Mouse (Mus musculus): ENCODE data around the gene Layn.

The Layn gene

GRCm38 (mm10) chr9:51076979-51077315, at the start of gene Layn:
Gene Layn (minus strand): TSS chr9:51077094.
- DNase-seq, result peak; percentile 96

- DNase-seq, result no peak
These were observed 37.9 kb upstream of the Layn start for GRCm38 (mm10) chr9:51114767-51115166.

GRCm38 (mm10) chr9:51105751-51106150, 28.9 kb upstream of the Layn start:
- DNase-seq, result no peak

GRCm38 (mm10) chr9:51103808-51104514, 27.1 kb upstream of the Layn start:
- DNase-seq, result peak; percentile 52

GRCm38 (mm10) chr9:51102963-51103807, 26.3 kb upstream of the Layn start:
- peak; percentile 58 for DNase-seq

GRCm38 (mm10) chr9:51101756-51102425, 25.0 kb upstream of the Layn start, which contains the start of gene 4833427G06Rik:
Gene 4833427G06Rik (minus strand): TSS chr9:51102078.
- DNase-seq, result peak; percentile 59

- peak; percentile 4 for DNase-seq
These were observed 19.4 kb upstream of the Layn start for GRCm38 (mm10) chr9:51096306-51096705.

GRCm38 (mm10) chr9:51093697-51094096, 16.8 kb upstream of the Layn start:
- DNase-seq, result no peak

- no peak for DNase-seq
These were observed 4.7 kb upstream of the Layn start for GRCm38 (mm10) chr9:51081614-51082013.

- DNase-seq, result peak; percentile 28
These were observed 455 bp downstream of the Layn start for GRCm38 (mm10) chr9:51076300-51076978.

- peak; percentile 47 for DNase-seq
These were observed 1.1 kb downstream of the Layn start for GRCm38 (mm10) chr9:51075780-51076179.

GRCm38 (mm10) chr9:51070801-51071200, 6.1 kb downstream of the Layn start:
- no peak for DNase-seq

GRCm38 (mm10) chr9:51068202-51068601, 8.7 kb downstream of the Layn start:
- no peak for DNase-seq

GRCm38 (mm10) chr9:51060601-51061000, 16.3 kb downstream of the Layn start, which contains the start of gene Btg4:
Gene Btg4 (plus strand): TSS chr9:51060901.
- no peak for DNase-seq

GRCm38 (mm10) chr9:51058951-51059521, 17.9 kb downstream of the Layn start:
- no peak for DNase-seq

- no peak for DNase-seq
These were observed 20.3 kb downstream of the Layn start for GRCm38 (mm10) chr9:51056360-51057324.

GRCm38 (mm10) chr9:51052180-51052579, 24.7 kb downstream of the Layn start:
- peak; percentile 35 for DNase-seq

GRCm38 (mm10) chr9:51042136-51042535, 34.8 kb downstream of the Layn start:
- no peak for DNase-seq

GRCm38 (mm10) chr9:51041491-51041980, 35.4 kb downstream of the Layn start:
- DNase-seq, result no peak

- DNase-seq, result no peak
These were observed 43.9 kb downstream of the Layn start for GRCm38 (mm10) chr9:51032785-51033529.

Measured in lung, postnatal 10 days (tissue).